Mouse (Mus musculus) heart, adult 9 months (tissue): ENCODE data around the gene Lactb.
"Not testable (repeated sequence)": the region's sequence is repeated elsewhere in the genome, so short reads cannot be mapped to it uniquely, and the experiment has no call there.

Source experiments
- DNase-seq, 2 experiments: peaks; one replicate each; pipeline ENCODE4 v3.0.0; 2022; ENCODE audit warnings: low spot score in 2 of 2

Lactb gene

GRCm38 (mm10) chr9:66920488-66921279 is 54.6 kb downstream of the Lactb start:
- DNase-seq, result no peak

- peak in 1 of 2 experiments; percentile 20 for DNase-seq
Measured at GRCm38 (mm10) chr9:66919981-66920380, 55.3 kb downstream of the Lactb start.

DNA sequence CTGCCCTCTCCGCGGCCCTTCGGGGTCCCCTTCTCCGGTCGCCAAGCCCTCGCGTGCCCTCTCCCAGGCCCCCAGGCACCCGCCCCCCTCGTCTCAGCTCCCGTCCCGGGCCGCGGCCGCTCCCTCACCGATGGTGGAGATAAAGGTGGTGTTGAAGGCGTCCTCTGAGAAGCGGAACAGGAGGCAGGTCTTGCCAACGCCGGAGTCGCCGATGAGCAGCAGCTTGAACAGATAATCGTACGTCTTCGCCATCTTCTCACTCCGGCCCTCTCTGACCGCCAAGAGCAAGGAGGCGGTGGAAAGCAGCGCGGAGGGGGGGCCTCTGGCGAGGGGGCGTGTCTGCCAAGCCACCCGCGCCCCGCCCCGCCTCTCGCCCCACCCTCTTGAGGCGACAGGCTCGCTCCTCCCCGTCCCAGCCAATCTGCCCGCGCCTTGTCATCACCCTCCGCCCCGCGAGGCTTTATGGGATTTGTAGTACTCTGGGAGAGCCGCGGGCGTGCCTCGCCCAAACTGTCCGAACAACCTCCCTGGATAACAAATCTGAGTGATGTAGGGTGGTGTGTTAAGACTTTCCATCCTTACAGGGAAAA is 55.8 kb downstream of the Lactb start, which contains the start of gene Rab8b:
Rab8b (minus strand) TSS at position 306 of the 590 bp plus-strand sequence.
- DNase-seq, result peak; percentile 93 to 95

DNA sequence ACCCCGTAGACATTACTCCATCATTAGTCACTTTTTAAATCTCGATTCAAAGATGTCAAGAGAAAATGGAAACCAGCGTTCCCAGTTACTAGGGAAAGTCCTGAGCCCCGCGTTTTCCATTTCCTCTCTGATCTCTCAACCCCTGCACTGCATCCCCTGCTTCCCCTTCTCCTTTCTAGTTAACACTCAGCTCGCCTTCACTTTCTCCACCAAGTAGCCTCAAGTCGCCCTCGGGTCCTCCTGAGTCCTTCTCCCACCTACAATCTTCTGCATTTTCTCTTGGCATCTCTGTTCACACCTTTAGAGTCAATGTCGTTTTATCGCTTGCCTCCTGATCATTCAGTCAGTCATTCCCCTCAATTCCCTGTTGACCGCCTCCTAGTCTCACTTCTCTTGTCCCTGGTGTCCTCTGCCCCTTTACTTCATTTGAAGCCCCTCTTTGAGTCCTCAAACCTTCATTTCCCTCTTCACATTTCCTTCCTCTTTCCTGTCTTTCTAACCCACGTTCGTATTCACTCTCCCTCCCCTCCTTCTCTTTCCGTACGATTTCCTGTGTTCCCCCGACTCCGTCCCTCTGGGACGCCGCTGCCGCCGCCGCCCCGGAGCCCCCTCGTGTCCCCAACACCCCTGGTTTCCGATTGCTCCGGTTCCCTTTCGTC is 56.5 kb downstream of the Lactb start:
- peak; percentile 33 to 45 for DNase-seq

DNA sequence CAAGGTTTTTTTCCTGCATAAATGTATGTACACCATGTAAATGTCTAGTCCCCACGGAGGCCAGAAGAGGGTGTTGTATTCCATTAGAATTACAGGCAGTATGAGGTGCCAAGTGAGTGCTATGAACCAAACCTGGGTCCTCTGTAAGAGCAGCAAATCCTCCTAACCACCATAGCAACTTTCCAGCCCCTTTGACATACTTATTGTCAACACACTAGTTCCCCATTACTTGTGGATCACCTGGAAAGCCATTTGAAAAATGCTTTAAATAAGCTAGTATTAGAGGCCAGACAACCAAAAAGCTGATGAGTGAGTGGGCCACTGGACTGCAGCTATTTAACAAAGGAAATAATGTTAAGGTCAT is 57.4 kb downstream of the Lactb start:
- no peak for DNase-seq

- DNase-seq, result no peak
Measured at GRCm38 (mm10) chr9:66917216-66917891, 57.9 kb downstream of the Lactb start.

DNA sequence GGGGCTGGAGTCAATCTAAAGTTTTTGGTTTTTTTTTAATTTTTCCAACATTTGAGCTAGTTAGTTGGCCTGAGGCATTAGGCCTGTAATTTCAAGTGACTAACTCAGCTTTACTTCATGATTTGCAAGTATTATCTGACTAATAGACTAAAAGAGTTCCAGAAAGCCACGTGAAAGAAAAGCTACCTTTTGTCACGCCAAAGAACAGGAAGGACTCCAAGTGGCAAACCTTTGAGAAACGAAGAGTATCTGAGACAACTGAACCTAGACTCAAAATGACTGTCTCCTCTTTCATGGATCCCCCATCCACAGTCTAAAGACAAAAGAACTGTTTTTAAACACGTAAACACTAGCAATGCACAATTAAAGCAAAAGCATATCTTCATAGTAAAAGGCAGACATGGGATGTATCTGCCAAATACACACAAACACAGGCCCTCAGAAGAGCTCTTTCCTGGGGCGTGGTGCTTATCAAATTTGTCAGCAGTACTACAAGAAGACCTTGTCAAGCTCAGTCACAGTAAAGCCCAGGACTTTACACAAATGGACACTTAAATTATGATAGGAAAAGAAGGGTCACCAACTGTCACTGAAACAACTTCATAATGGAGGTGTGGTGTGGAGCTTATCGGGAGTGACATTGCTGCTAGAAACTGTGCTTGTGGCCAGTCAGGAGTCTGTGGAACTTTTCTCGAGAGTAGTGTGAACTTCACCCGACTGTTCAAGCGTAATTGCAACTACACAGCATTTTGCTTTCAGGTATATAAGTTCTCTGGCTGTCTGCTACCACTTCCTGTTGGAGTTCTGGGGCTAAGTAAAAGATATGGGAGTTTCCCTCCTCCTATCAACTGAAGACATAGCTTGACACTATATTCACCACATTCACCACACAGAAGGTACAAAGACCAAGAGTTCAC is 59.2 kb downstream of the Lactb start:
- no peak for DNase-seq

DNA sequence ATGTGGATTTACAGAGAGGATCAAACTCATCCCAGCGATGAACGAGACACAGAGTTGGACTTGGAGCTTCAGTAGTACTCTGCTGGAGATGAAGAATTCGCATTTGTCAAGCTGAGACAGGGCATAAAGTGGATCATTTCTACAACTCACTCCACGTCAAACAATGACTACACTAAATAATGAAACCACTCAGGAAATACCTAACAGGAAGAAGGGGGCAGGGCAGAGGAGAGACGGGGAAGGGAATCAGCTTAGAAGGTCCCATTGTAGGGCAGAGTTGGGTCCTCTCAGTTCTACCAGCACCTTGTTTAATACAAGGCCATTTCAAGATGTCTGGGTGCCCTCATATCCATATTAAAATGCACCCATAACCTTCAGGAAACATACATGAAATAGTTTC is 59.9 kb downstream of the Lactb start:
- no peak for DNase-seq

DNA sequence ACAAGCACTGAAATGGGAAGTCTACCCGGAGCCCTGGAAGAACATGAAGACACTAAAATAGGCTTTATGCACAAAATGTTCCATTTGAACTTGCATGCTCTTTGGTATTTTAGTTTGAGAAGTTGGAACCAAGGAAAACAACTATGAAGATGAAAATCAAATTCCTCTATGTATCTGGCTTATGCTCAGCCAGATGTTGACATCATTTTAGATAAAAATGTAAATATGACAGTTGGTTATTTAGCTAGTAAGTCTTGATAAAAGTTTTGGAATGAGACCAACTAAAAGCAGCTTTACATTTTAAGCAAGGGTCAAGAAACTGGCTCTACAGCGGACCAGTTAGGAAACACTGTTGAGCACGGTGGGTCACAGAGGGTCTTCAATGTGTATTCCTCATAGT is 60.7 kb downstream of the Lactb start:
- DNase-seq, result no peak

DNA sequence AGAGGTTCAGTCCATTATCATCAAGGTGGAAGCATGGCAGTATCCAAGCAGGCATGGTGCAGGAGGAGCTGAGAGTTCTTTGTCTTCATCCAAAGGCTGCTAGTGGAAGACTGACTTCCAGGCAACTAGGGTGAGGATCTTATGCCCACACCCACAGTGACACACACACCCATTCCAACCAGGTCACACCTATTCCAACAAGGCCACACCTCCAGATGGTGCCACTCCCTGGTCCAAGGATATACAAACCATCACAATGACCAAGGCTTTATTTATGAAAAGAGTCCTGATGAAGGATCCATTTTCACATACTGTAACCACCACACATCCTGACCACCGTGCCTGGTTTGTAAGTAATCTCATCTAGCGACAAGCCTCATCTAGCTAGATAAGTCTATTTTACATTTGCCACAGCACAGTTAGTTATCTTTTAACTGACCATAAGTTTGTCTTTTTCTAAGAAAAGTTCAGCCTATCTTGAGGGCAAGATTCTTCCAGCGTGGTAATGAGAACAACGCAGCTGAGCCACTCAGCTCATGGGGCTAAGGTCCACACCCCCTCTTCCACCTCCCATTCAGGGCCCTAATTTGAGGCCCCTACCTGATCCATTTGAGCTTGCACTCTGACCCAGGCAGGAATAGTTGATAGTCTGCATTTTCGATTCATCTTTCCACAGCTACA is 61.9 kb downstream of the Lactb start:
- DNase-seq, result not testable (repeated sequence)

GRCm38 (mm10) chr9:66912304-66912703 is 63.0 kb downstream of the Lactb start:
- DNase-seq, result no peak

- DNase-seq, result no peak
Measured at GRCm38 (mm10) chr9:66910677-66911076, 64.6 kb downstream of the Lactb start.

DNA sequence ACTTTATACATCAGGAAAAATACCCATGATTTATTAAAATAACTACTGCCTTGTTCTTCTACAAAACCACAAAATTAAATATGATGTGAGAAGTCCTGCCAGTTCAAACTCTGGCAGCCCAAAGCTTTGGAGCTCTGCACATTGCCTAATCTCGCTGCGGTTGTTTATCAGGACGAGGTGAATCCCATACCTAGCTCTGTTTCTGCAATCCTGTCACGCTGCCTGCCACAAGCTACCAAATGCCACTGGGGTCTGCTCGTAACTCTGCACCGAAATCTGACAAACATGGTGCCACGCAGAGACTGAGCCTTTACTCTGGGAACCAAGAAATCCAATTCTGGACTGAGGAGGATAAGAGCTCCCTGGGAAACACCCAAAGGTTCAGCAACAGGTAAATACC is 65.4 kb downstream of the Lactb start:
- DNase-seq, result no peak

DNA sequence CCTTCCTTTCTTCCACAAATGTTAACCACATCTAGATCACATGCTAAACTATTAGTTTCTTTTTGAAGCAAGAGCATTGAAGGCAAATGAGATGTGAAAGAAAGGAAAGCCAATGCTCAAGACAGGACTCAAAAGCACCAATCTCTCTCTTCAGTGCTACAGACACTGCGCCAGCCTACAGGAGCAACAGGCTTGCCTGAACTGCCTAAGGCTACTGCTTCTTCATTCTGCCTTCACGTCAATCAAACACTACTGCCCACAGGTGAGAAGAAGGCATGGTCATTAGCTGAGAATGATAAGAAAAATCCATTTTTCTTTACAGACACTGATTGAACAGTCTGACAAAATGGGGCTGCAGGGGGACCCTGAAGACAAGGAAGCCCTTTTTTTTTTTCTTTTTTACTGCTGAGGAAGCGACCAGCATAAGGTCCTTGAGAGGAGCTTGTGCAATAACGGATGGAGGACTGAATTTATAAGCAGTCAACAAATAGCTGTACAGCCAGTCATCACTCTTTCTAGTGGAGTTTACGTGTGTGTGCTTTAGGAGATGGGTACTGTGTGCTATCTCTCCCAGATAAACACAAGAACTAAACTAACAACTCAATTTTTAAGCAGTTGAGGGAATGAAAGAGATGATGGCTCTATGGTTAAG is 67.4 kb downstream of the Lactb start:
- DNase-seq, result no peak

DNA sequence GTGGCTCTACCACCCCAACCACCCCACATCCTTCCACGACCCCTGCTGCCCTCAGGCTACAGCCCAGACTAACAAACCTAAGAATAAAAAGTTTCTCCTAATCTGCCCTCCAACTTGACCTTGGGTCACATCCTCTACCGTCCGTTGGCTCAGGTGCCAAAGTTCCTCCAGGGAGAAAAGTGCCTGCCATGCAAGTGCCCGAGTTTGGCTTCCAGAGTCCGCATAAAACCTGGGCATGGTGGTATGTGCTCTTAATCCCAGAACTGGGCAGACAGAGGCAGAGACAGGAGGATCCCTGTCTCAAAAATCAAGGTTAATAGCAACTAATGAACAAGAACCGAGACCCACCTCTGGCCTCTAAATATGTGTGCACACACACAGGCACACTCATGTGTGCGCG is 68.2 kb downstream of the Lactb start:
- no peak for DNase-seq

GRCm38 (mm10) chr9:66905990-66906389 is 69.3 kb downstream of the Lactb start:
- DNase-seq, result no peak
